Mouse (Mus musculus): ENCODE results near the gene Gpr83. TPM values are rescaled to one million over a fixed set of nuclear protein-coding genes. Genes with fewer than 3 reads are reported as not detected.
A peak's percentile ranks its signal among the peaks of the same experiment; 100 is the strongest.
"Not testable (repeated sequence)": the region's sequence is repeated elsewhere in the genome, so short reads cannot be mapped to it uniquely, and the experiment has no call there.

Gpr83 gene
- total and polyA plus RNA-seq, 2 experiments = not detected

GRCm38 (mm10) chr9:14870377-14870776 lies 10.4 kb downstream of the Gpr83 start:
- no peak for DNase-seq (ENCODE audit: extremely low read depth, low read depth, low spot score)
- no peak for TF ChIP-seq POLR2A (IDR thresholded peaks at IDR 0.05; ENCODE audit: extremely low read depth, insufficient read depth, low read length)
- Histone ChIP-seq H3K27ac (replicated peaks; ENCODE audit: insufficient read depth, low read depth, low read length) (no peak overlapping the region), H3K27me3 (ENCODE audit: control insufficient read depth, insufficient read depth, low read length) (no peaks in the 10 kb centered on the region), H3K79me2 (ENCODE audit: control insufficient read depth, insufficient read depth, low read length) (no peaks in the 10 kb centered on the region), H3K4me1 (ENCODE audit: control insufficient read depth, insufficient read depth, low read length) (no peaks in the 10 kb centered on the region), H3K4me3 (ENCODE audit: insufficient read depth, low read depth, low read length) (no peak overlapping the region), H3K9ac (ENCODE audit: low read depth, low read length) (no peak overlapping the region), H3K36me3 (ENCODE audit: control insufficient read depth, insufficient read depth, low read length) (no peaks in the 10 kb centered on the region)
- WGBS = 94% methylated on average over 2 of the region's 2 CpGs

- WGBS = 91% methylated on average over 10 of the region's 10 CpGs
- H3K79me2 ChIP-seq (ENCODE audit: control insufficient read depth, insufficient read depth, low read length) = no peaks in the 10 kb centered on the region
- H3K27me3 ChIP-seq (ENCODE audit: control insufficient read depth, insufficient read depth, low read length) = no peaks in the 10 kb centered on the region
- no peak for DNase-seq (ENCODE audit: extremely low read depth, low read depth, low spot score)
- H3K27ac ChIP-seq (replicated peaks; ENCODE audit: insufficient read depth, low read depth, low read length) = no peak overlapping the region
- no peak for TF ChIP-seq POLR2A (IDR thresholded peaks at IDR 0.05; ENCODE audit: extremely low read depth, insufficient read depth, low read length)
- TF ChIP-seq CTCF (IDR thresholded peaks at IDR 0.05; ENCODE audit: low read depth, low read length) = no peak
- H3K4me1 ChIP-seq (ENCODE audit: control insufficient read depth, insufficient read depth, low read length) = no peaks in the 10 kb centered on the region
- H3K9ac ChIP-seq (ENCODE audit: low read depth, low read length) = no peak overlapping the region
- H3K4me3 ChIP-seq (ENCODE audit: insufficient read depth, low read depth, low read length) = no peak overlapping the region
- no peaks in the 10 kb centered on the region for H3K36me3 ChIP-seq (ENCODE audit: control insufficient read depth, insufficient read depth, low read length)
These were observed 10.8 kb downstream of the Gpr83 start for GRCm38 (mm10) chr9:14870802-14871201.

DNA sequence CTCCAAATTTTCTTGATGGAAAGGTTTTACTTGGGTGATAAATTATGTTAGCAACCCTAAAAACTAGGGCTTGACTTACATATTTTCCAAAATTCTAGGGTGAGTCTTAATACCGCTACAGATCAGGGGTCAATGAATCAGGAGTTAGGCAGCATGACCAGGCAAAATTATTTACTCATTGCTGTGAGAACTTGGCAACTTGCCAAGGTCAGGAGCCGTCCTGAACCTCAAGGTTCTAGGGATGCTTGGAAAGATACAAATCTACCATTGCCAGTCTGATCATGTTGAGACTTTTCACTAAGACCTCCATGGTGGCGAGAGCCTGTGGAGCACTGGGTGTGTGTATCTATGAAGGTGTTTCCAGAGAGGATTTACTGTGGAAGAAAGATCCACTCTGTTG lies 11.5 kb downstream of the Gpr83 start:
- Histone ChIP-seq H3K27ac (replicated peaks; ENCODE audit: insufficient read depth, low read depth, low read length) (no peak overlapping the region), H3K4me1 (ENCODE audit: control insufficient read depth, insufficient read depth, low read length) (no peaks in the 10 kb centered on the region), H3K4me3 (ENCODE audit: insufficient read depth, low read depth, low read length) (no peak overlapping the region), H3K9ac (ENCODE audit: low read depth, low read length) (no peak overlapping the region), H3K27me3 (ENCODE audit: control insufficient read depth, insufficient read depth, low read length) (no peaks in the 10 kb centered on the region), H3K36me3 (ENCODE audit: control insufficient read depth, insufficient read depth, low read length) (no peaks in the 10 kb centered on the region), H3K79me2 (ENCODE audit: control insufficient read depth, insufficient read depth, low read length) (no peaks in the 10 kb centered on the region)
- 42% methylated on average over 3 of the region's 3 CpGs for WGBS
- no peak for TF ChIP-seq POLR2A (IDR thresholded peaks at IDR 0.05; ENCODE audit: extremely low read depth, insufficient read depth, low read length)
- no peak for TF ChIP-seq CTCF (IDR thresholded peaks at IDR 0.05; ENCODE audit: low read depth, low read length)
- DNase-seq (ENCODE audit: extremely low read depth, low read depth, low spot score) = peak; percentile 8

- no peak for DNase-seq (ENCODE audit: extremely low read depth, low read depth, low spot score)
- Histone ChIP-seq H3K9ac (ENCODE audit: low read depth, low read length) (no peak overlapping the region), H3K36me3 (ENCODE audit: control insufficient read depth, insufficient read depth, low read length) (no peaks in the 10 kb centered on the region), H3K79me2 (ENCODE audit: control insufficient read depth, insufficient read depth, low read length) (no peaks in the 10 kb centered on the region), H3K4me1 (ENCODE audit: control insufficient read depth, insufficient read depth, low read length) (no peaks in the 10 kb centered on the region), H3K4me3 (ENCODE audit: insufficient read depth, low read depth, low read length) (no peak overlapping the region), H3K27ac (replicated peaks; ENCODE audit: insufficient read depth, low read depth, low read length) (no peak overlapping the region), H3K27me3 (ENCODE audit: control insufficient read depth, insufficient read depth, low read length) (no peaks in the 10 kb centered on the region)
- 70% methylated on average over 17 of the region's 17 CpGs for WGBS
- no peak for TF ChIP-seq POLR2A (IDR thresholded peaks at IDR 0.05; ENCODE audit: extremely low read depth, insufficient read depth, low read length)
- no peak for TF ChIP-seq CTCF (IDR thresholded peaks at IDR 0.05; ENCODE audit: low read depth, low read length)
These were observed 12.3 kb downstream of the Gpr83 start for GRCm38 (mm10) chr9:14872181-14872930.

GRCm38 (mm10) chr9:14875743-14876507 lies 15.9 kb downstream of the Gpr83 start:
- no peak overlapping the region for H3K9ac ChIP-seq (ENCODE audit: low read depth, low read length)
- H3K27ac ChIP-seq (replicated peaks; ENCODE audit: insufficient read depth, low read depth, low read length) = no peak overlapping the region
- no peak overlapping the region for H3K4me3 ChIP-seq (ENCODE audit: insufficient read depth, low read depth, low read length)
- 79% methylated on average over 5 of the region's 5 CpGs for WGBS
- no peaks in the 10 kb centered on the region for H3K36me3 ChIP-seq (ENCODE audit: control insufficient read depth, insufficient read depth, low read length)
- no peak for DNase-seq (ENCODE audit: extremely low read depth, low read depth, low spot score)
- H3K79me2 ChIP-seq (ENCODE audit: control insufficient read depth, insufficient read depth, low read length) = no peaks in the 10 kb centered on the region
- TF ChIP-seq CTCF (IDR thresholded peaks at IDR 0.05; ENCODE audit: low read depth, low read length) = no peak
- TF ChIP-seq POLR2A (IDR thresholded peaks at IDR 0.05; ENCODE audit: extremely low read depth, insufficient read depth, low read length) = no peak
- no peaks in the 10 kb centered on the region for H3K4me1 ChIP-seq (ENCODE audit: control insufficient read depth, insufficient read depth, low read length)
- H3K27me3 ChIP-seq (ENCODE audit: control insufficient read depth, insufficient read depth, low read length) = no peaks in the 10 kb centered on the region

- H3K9ac ChIP-seq (ENCODE audit: low read depth, low read length); DNase-seq (ENCODE audit: extremely low read depth, low read depth, low spot score); H3K27me3 ChIP-seq (ENCODE audit: control insufficient read depth, insufficient read depth, low read length); H3K36me3 ChIP-seq (ENCODE audit: control insufficient read depth, insufficient read depth, low read length); H3K4me3 ChIP-seq (ENCODE audit: insufficient read depth, low read depth, low read length); H3K27ac ChIP-seq (replicated peaks; ENCODE audit: insufficient read depth, low read depth, low read length); H3K79me2 ChIP-seq (ENCODE audit: control insufficient read depth, insufficient read depth, low read length); H3K4me1 ChIP-seq (ENCODE audit: control insufficient read depth, insufficient read depth, low read length): not testable (repeated sequence)
- 48% methylated on average over 8 of the region's 8 CpGs for WGBS
These were observed 16.6 kb downstream of the Gpr83 start for GRCm38 (mm10) chr9:14876566-14876965.

Data from liver, adult 2 months (tissue).